Mouse (Mus musculus) liver, postnatal 0 days (tissue): ENCODE measurements around the gene Pelp1. TPM values are rescaled to one million over a fixed set of nuclear protein-coding genes. Genes with fewer than 3 reads are reported as not detected.
A peak's percentile ranks its signal among the peaks of the same experiment; 100 is the strongest.

ENCODE experiments used
- ATAC-seq: fragments of 200-750 bp; cut with Nextera tagmentation; 2 replicates; pipeline ENCODE4 v1.8.0; 2017; ENCODE audit warnings: mild to moderate bottlenecking, moderate library complexity
- DNase-seq: peaks from one replicate; pipeline ENCODE4 v3.0.0-alpha.2; 2016
- H3K27ac ChIP-seq: fragments of 300-500 bp; sonication (generic); 2 replicates; pipeline ENCODE4 v1.5.1; 2014; ENCODE audit warnings: antibody characterized with exemption, moderate library complexity, mild to moderate bottlenecking, low read depth
- H3K27me3 ChIP-seq: fragments of 300-500 bp; sonication (generic); 2 replicates; pipeline ENCODE4 v1.6.1; 2014; ENCODE audit warnings: low read length, control low read depth, mixed read lengths; ENCODE audit not compliant: insufficient read depth
- H3K36me3 ChIP-seq: fragments of 300-500 bp; sonication (generic); replicated peaks from 2 replicates; pipeline ENCODE4 v1.6.1; 2014; ENCODE audit warnings: mild to moderate bottlenecking, control low read depth, low read length, moderate library complexity, mixed read lengths; ENCODE audit not compliant: insufficient read depth
- H3K4me1 ChIP-seq: fragments of 300-500 bp; sonication (generic); 2 replicates; pipeline ENCODE4 v1.6.1; 2014; ENCODE audit warnings: antibody characterized with exemption, mild to moderate bottlenecking, control low read depth; ENCODE audit not compliant: insufficient read depth
- H3K4me2 ChIP-seq: fragments of 300-500 bp; sonication (generic); 2 replicates; pipeline ENCODE4 v1.6.1; 2014; ENCODE audit warnings: low read depth, mild to moderate bottlenecking, low read length, moderate library complexity, mixed read lengths
- H3K4me3 ChIP-seq: fragments of 300-500 bp; sonication (generic); 2 replicates; pipeline ENCODE4 v1.5.1; 2014; ENCODE audit warnings: low read depth, low read length
- H3K9ac ChIP-seq: fragments of 300-500 bp; sonication (generic); replicated peaks from 2 replicates; pipeline ENCODE4 v1.6.1; 2014; ENCODE audit warnings: mild to moderate bottlenecking, moderate library complexity
- H3K9me3 ChIP-seq: fragments of 300-500 bp; sonication (generic); 2 replicates; pipeline ENCODE4 v1.6.1; 2016; ENCODE audit warnings: mild to moderate bottlenecking, control low read depth, low read length, mixed read lengths
- CTCF ChIP-seq: sonication (generic); IDR thresholded peaks from 2 replicates; pipeline ENCODE4 v1.5.1; 2016; ENCODE audit warnings: antibody characterized with exemption, low read depth
- EP300 ChIP-seq: IDR thresholded peaks from 2 replicates; pipeline ENCODE4 v1.6.1; 2016; ENCODE audit warnings: antibody characterized with exemption, low read depth, mild to moderate bottlenecking
- WGBS: fragments of 180-500 bp; shearing (Covaris S2); extraction: QIAGEN DNeasy Blood & Tissue Kit; methylation state at CpG from one replicate; pipeline ENCODE4 v1.1.7; 2014; ENCODE audit not compliant: insufficient replicate concordance; 5-methylcytosine and 5-hydroxymethylcytosine counted together
- polyA plus RNA-seq: library from polyadenylated mRNA; unstranded; fragments of >200 nt; fragmentation: Nextera tagmentation; extraction: Ambion mirVana; gene quantifications from 2 replicates; pipeline ENCODE4 v1.2.1, GENCODE M21; 2015

Pelp1 gene
- polyA plus RNA-seq, 1 experiment from 2014 or later: 6.1 TPM

- Histone ChIP-seq H3K9me3 (no peaks in the 10 kb centered on the region), H3K9ac (no peak overlapping the region), H3K36me3 (no peaks in the 10 kb centered on the region; the same call in 1 of the 2 replicates), H3K4me1 (peaks cover 29% of the 10 kb centered on the region), H3K27me3 (no peaks in the 10 kb centered on the region), H3K27ac (peak overlapping the region; percentile 6; the same call in 1 of the 2 replicates), H3K4me3 (no peak overlapping the region), H3K4me2 (no peak overlapping the region)
- no peak for DNase-seq
- WGBS: 42% methylated on average over 1 of the region's 1 CpGs
- TF ChIP-seq EP300: no peak
- TF ChIP-seq CTCF: no peak
- ATAC-seq: no peak
These were observed 37.5 kb upstream of the Pelp1 start for GRCm38 (mm10) chr11:70447373-70447772.

GRCm38 (mm10) chr11:70446756-70447155 lies 36.9 kb upstream of the Pelp1 start:
- no peak for TF ChIP-seq EP300
- peak; percentile 54 for TF ChIP-seq CTCF
- DNase-seq (peak; percentile 53), ATAC-seq (no peak)
- Histone ChIP-seq H3K36me3 (peaks cover 4% of the 10 kb centered on the region; the same call in 1 of the 2 replicates), H3K4me1 (peaks cover 30% of the 10 kb centered on the region), H3K4me2 (no peak overlapping the region), H3K9me3 (no peaks in the 10 kb centered on the region), H3K9ac (no peak overlapping the region), H3K27ac (peak overlapping the region; percentile 66), H3K27me3 (no peaks in the 10 kb centered on the region), H3K4me3 (no peak overlapping the region)
- 23% methylated on average over 3 of the region's 3 CpGs for WGBS

GRCm38 (mm10) chr11:70444667-70445066 lies 34.8 kb upstream of the Pelp1 start:
- no peak overlapping the region for H3K4me3 ChIP-seq
- WGBS: 50% methylated on average over 6 of the region's 6 CpGs
- peak; percentile 41 for DNase-seq

GRCm38 (mm10) chr11:70443964-70444363 lies 34.1 kb upstream of the Pelp1 start:
- Histone ChIP-seq H3K4me3 (no peak overlapping the region), H3K4me2 (no peak overlapping the region), H3K9ac (no peak overlapping the region), H3K9me3 (no peaks in the 10 kb centered on the region), H3K4me1 (peaks cover 30% of the 10 kb centered on the region), H3K27ac (peak overlapping the region; percentile 58), H3K27me3 (no peaks in the 10 kb centered on the region), H3K36me3 (peaks cover 17% of the 10 kb centered on the region)
- 56% methylated on average over 3 of the region's 3 CpGs for WGBS
- DNase-seq (no peak), ATAC-seq (no peak)
- TF ChIP-seq EP300: no peak
- no peak for TF ChIP-seq CTCF

More at GRCm38 (mm10) chr11:70444667-70445066, 34.8 kb upstream of the Pelp1 start:
- no peaks in the 10 kb centered on the region for H3K27me3 ChIP-seq
- H3K4me2 ChIP-seq: no peak overlapping the region
- H3K9ac ChIP-seq: no peak overlapping the region
- peak; percentile 83 for ATAC-seq
- H3K36me3 ChIP-seq: peaks cover 10% of the 10 kb centered on the region
- peaks cover 30% of the 10 kb centered on the region for H3K4me1 ChIP-seq
- H3K27ac ChIP-seq: peak overlapping the region; percentile 58
- H3K9me3 ChIP-seq: no peaks in the 10 kb centered on the region
- TF ChIP-seq EP300 (no peak), CTCF (no peak)

GRCm38 (mm10) chr11:70441882-70442281 lies 32.1 kb upstream of the Pelp1 start:
- no peak for TF ChIP-seq CTCF
- DNase-seq: no peak
- WGBS: 67% methylated on average over 7 of the region's 7 CpGs

GRCm38 (mm10) chr11:70440637-70441036 lies 30.8 kb upstream of the Pelp1 start:
- Histone ChIP-seq H3K4me2 (no peak overlapping the region), H3K9me3 (no peaks in the 10 kb centered on the region), H3K27ac (no peak overlapping the region), H3K36me3 (peaks cover 46% of the 10 kb centered on the region), H3K27me3 (no peaks in the 10 kb centered on the region), H3K4me1 (peaks cover 21% of the 10 kb centered on the region), H3K4me3 (no peak overlapping the region), H3K9ac (no peak overlapping the region)
- 60% methylated on average over 4 of the region's 4 CpGs for WGBS
- DNase-seq (no peak), ATAC-seq (0 out of 2 replicates have a peak, but pooled peaks have one; percentile 4)
- TF ChIP-seq CTCF: no peak
- no peak for TF ChIP-seq EP300

More at GRCm38 (mm10) chr11:70441882-70442281, 32.1 kb upstream of the Pelp1 start:
- peak; percentile 60 for ATAC-seq
- Histone ChIP-seq H3K4me2 (no peak overlapping the region), H3K9ac (no peak overlapping the region), H3K36me3 (peaks cover 34% of the 10 kb centered on the region), H3K27ac (peak overlapping the region; percentile 55; the same call in 1 of the 2 replicates), H3K9me3 (no peaks in the 10 kb centered on the region), H3K4me1 (peaks cover 28% of the 10 kb centered on the region), H3K27me3 (no peaks in the 10 kb centered on the region), H3K4me3 (no peak overlapping the region)
